Comparison of ENCODE assay signal across 24 mouse cellular contexts in genomic region chr11:36458451-36458850, GRCm38 (mm10).
DNase-seq lines count a peak whose midpoint lies in the region; ATAC-seq and TF ChIP-seq lines count a peak whose summit lies in the region.
"Had no signal": no experiment of that assay in that cellular context is flagged by ENCODE, and none has a peak within 500 bp of the region (broad histone marks: within the 10 kb centered on the region; RNA-seq: fewer than 3 reads in every experiment).

No protein-coding gene starts in this region.

- no peaks in the 10 kb centered on the region for H3K36me3 ChIP-seq in forebrain, embryonic 16.5 days (ENCODE audit: control insufficient read depth, insufficient read depth)
- H3K36me3 ChIP-seq in forebrain, postnatal 0 days (ENCODE audit: insufficient read depth), result no peaks in the 10 kb centered on the region
- no peaks in the 10 kb centered on the region for H3K36me3 ChIP-seq in thymus, adult 2 months (ENCODE audit: control insufficient read depth, insufficient read depth, low read length)
- H3K36me3 ChIP-seq: embryonic facial prominence, embryonic 12.5 days; forebrain, embryonic 15.5 days; heart, embryonic 10.5 days; hindbrain, embryonic 12.5 days had no signal

- H3K9ac ChIP-seq in forebrain, embryonic 16.5 days (replicated peaks; ENCODE audit: low read depth, low read length), result no peak overlapping the region
- H3K9ac ChIP-seq in forebrain, postnatal 0 days, result no peak overlapping the region
- H3K9ac ChIP-seq: embryonic facial prominence, embryonic 12.5 days; forebrain, embryonic 15.5 days; hindbrain, embryonic 12.5 days had no signal

- no peaks in the 10 kb centered on the region for H3K9me3 ChIP-seq in forebrain, embryonic 16.5 days (ENCODE audit: control insufficient read depth, low read length)
- H3K9me3 ChIP-seq in forebrain, postnatal 0 days (ENCODE audit: low read length), result no peaks in the 10 kb centered on the region
- H3K9me3 ChIP-seq: embryonic facial prominence, embryonic 12.5 days; forebrain, embryonic 15.5 days; heart, embryonic 10.5 days; hindbrain, embryonic 12.5 days had no signal

- no peak overlapping the region for H3K4me3 ChIP-seq in forebrain, embryonic 16.5 days (replicated peaks; ENCODE audit: low read length)
- H3K4me3 ChIP-seq in forebrain, postnatal 0 days (ENCODE audit: low read depth, low read length), result no peak overlapping the region
- no peak overlapping the region for H3K4me3 ChIP-seq in thymus, adult 2 months (ENCODE audit: control insufficient read depth, insufficient read depth, low read length)
- H3K4me3 ChIP-seq: embryonic facial prominence, embryonic 12.5 days; forebrain, embryonic 15.5 days; heart, embryonic 10.5 days; hindbrain, embryonic 12.5 days had no signal

- no peak for TF ChIP-seq CTCF in forebrain, postnatal 0 days (IDR thresholded peaks at IDR 0.05; ENCODE audit: low read depth)
- no peak for TF ChIP-seq CTCF in thymus, adult 2 months (IDR thresholded peaks at IDR 0.05; ENCODE audit: borderline replicate concordance, control insufficient read depth, extremely low read depth, insufficient read depth, low read length, poor library complexity)

- no peaks in the 10 kb centered on the region for H3K27me3 ChIP-seq in forebrain, embryonic 16.5 days (replicated peaks; ENCODE audit: control insufficient read depth, insufficient read depth, low read length)
- H3K27me3 ChIP-seq in forebrain, postnatal 0 days (ENCODE audit: insufficient read depth, low read length), result no peaks in the 10 kb centered on the region
- H3K27me3 ChIP-seq in thymus, adult 2 months (ENCODE audit: control insufficient read depth, insufficient read depth, low read length), result no peaks in the 10 kb centered on the region
- H3K27me3 ChIP-seq: embryonic facial prominence, embryonic 12.5 days; forebrain, embryonic 15.5 days; hindbrain, embryonic 12.5 days had no signal

- H3K4me1 ChIP-seq in forebrain, embryonic 16.5 days (replicated peaks; ENCODE audit: control insufficient read depth, insufficient read depth, low read length), result peaks cover 5% of the 10 kb centered on the region
- peaks cover 8% of the 10 kb centered on the region for H3K4me1 ChIP-seq in forebrain, postnatal 0 days (ENCODE audit: insufficient read depth)
- H3K4me1 ChIP-seq in thymus, adult 2 months (replicated peaks; ENCODE audit: control insufficient read depth, insufficient read depth, low read length), result no peaks in the 10 kb centered on the region
- H3K4me1 ChIP-seq: embryonic facial prominence, embryonic 12.5 days; heart, embryonic 10.5 days; hindbrain, embryonic 12.5 days had no signal

- H3K27ac ChIP-seq in forebrain, embryonic 16.5 days (ENCODE audit: low read length), result no peak overlapping the region
- no peak overlapping the region for H3K27ac ChIP-seq in forebrain, postnatal 0 days (ENCODE audit: low read depth, low read length)
- no peak overlapping the region for H3K27ac ChIP-seq in thymus, adult 2 months (ENCODE audit: control insufficient read depth, insufficient read depth, low read length)
- H3K27ac ChIP-seq: embryonic facial prominence, embryonic 12.5 days; forebrain, embryonic 15.5 days; heart, embryonic 10.5 days; hindbrain, embryonic 12.5 days had no signal

- TF ChIP-seq POLR2A in thymus, adult 2 months (IDR thresholded peaks at IDR 0.05; ENCODE audit: control insufficient read depth, extremely low read depth, insufficient read depth, low read length, poor library complexity), result no peak

- DNase-seq in forebrain, postnatal 0 days, result no peak
- peak; percentile 32 for DNase-seq in retina, postnatal 1 day
- DNase-seq in retina, embryonic 14.5 days (ENCODE audit: low spot score), result no peak
- peak; percentile 37 for DNase-seq in Muller cell, postnatal 12 days (ENCODE audit: inconsistent ontology term)
- DNase-seq in thymus, adult 2 months, result no peak
- no peak for DNase-seq in urinary bladder, adult 2 months (ENCODE audit: low spot score)
- DNase-seq: adrenal gland, adult 2 months; adrenal gland, postnatal 25 days; B cell, adult 2 months; cerebellum, adult 11 months; cerebellum, adult 8-10 months; cerebellum, postnatal 14 days; gastrocnemius, postnatal 36 days; heart, adult 11 months; heart, postnatal 10 days; heart, postnatal 4 days had no signal

- ATAC-seq in forebrain, embryonic 16.5 days, result 0 out of 2 replicates have a peak, but pooled peaks have one; percentile 10
- ATAC-seq in forebrain, postnatal 0 days, result no peak
- ATAC-seq: CD4-positive, CD25-positive, alpha-beta regulatory T cell, adult 4 months; forebrain, embryonic 15.5 days; hindbrain, embryonic 16.5 days; inflammation-experienced regulatory T-cells, adult 6 months had no signal

- no peak overlapping the region for H3K4me2 ChIP-seq in forebrain, embryonic 16.5 days (ENCODE audit: low read length)
- no peak overlapping the region for H3K4me2 ChIP-seq in forebrain, postnatal 0 days (ENCODE audit: low read depth)
- H3K4me2 ChIP-seq: embryonic facial prominence, embryonic 12.5 days; forebrain, embryonic 15.5 days; hindbrain, embryonic 12.5 days had no signal

- 19% methylated on average over 6 of the region's 6 CpGs for WGBS in forebrain, embryonic 16.5 days
- 29% methylated on average over 6 of the region's 6 CpGs for WGBS in forebrain, postnatal 0 days
- WGBS in thymus, adult 2 months, result 81% methylated on average over 6 of the region's 6 CpGs

Comparison
In these comparisons a context has a peak if more than half of its experiments do, and no peak if none do; other contexts are left out.
1. DNase-seq: peak in retina, postnatal 1 day (single experiment) and Muller cell, postnatal 12 days (single experiment); none in forebrain, postnatal 0 days (single experiment), retina, embryonic 14.5 days (single experiment), thymus, adult 2 months (single experiment) and urinary bladder, adult 2 months (single experiment).